ENCODE assay signal across 20 mouse cellular contexts in genomic region chr3:65340173-65340951, GRCm38 (mm10).
"Had no signal": no experiment of that assay in that cellular context is flagged by ENCODE, and none has a peak within 500 bp of the region (broad histone marks: within the 10 kb centered on the region; RNA-seq: fewer than 3 reads in every experiment).

No protein-coding gene starts in this region.

- H3K36me3 ChIP-seq: kidney, embryonic 15.5 days; limb, embryonic 12.5 days; limb, embryonic 15.5 days; midbrain, embryonic 12.5 days; neural tube, embryonic 13.5 days had no signal

- H3K27me3 ChIP-seq: kidney, embryonic 15.5 days; limb, embryonic 12.5 days; limb, embryonic 15.5 days; midbrain, embryonic 12.5 days; neural tube, embryonic 13.5 days had no signal

- H3K4me1 ChIP-seq: midbrain, embryonic 12.5 days had no signal

- H3K27ac ChIP-seq: kidney, embryonic 15.5 days; limb, embryonic 12.5 days; limb, embryonic 15.5 days; liver, embryonic 14.5 days; macrophage; midbrain, embryonic 12.5 days; neural tube, embryonic 13.5 days had no signal

- H3K4me2 ChIP-seq: kidney, embryonic 15.5 days; limb, embryonic 12.5 days; limb, embryonic 15.5 days; liver, embryonic 11.5 days; lung, embryonic 14.5 days; midbrain, embryonic 12.5 days; neural tube, embryonic 13.5 days had no signal

- H3K4me3 ChIP-seq: kidney, embryonic 15.5 days; limb, embryonic 12.5 days; limb, embryonic 15.5 days; midbrain, embryonic 12.5 days; myocyte; neural tube, embryonic 13.5 days had no signal

- H3K9me3 ChIP-seq: kidney, embryonic 15.5 days; limb, embryonic 12.5 days; limb, embryonic 15.5 days; midbrain, embryonic 12.5 days; neural tube, embryonic 13.5 days had no signal

- H3K9ac ChIP-seq: kidney, embryonic 15.5 days; limb, embryonic 12.5 days; limb, embryonic 15.5 days; liver, embryonic 14.5 days; liver, postnatal 0 days; lung, embryonic 14.5 days; midbrain, embryonic 12.5 days; neural tube, embryonic 13.5 days had no signal

- DNase-seq: kidney, adult 18-20 months; kidney, postnatal 14 days; left cerebral cortex, postnatal 4 days; liver, postnatal 0 days; lung, embryonic 14.5 days; retina, postnatal 1 day; right cerebral cortex, postnatal 25 days; thymus, adult 18-20 months; thymus, postnatal 36 days had no signal

- ATAC-seq: intestine, embryonic 16.5 days; liver, postnatal 0 days; lung, postnatal 0 days had no signal
